Mouse (Mus musculus): ENCODE measurements around the gene Tmem63a.

- TF ChIP-seq CTCF (IDR thresholded peaks at IDR 0.05; ENCODE audit: low read depth, low read length): no peak
- no peak for TF ChIP-seq POLR2A (IDR thresholded peaks at IDR 0.05; ENCODE audit: insufficient read depth, low read length)
Measured at GRCm38 (mm10) chr1:181005331-181005730, 63.2 kb downstream of the Tmem63a start.
